Mouse (Mus musculus): ENCODE results near the gene Orc5. TPM values are rescaled to one million over a fixed set of nuclear protein-coding genes. Genes with fewer than 3 reads are reported as not detected.

Orc5 gene
- total and polyA plus RNA-seq, 3 experiments, result 75.7 to 76.5 TPM; not detected in 1

- no peak overlapping the region for H3K4me3 ChIP-seq (ENCODE audit: control insufficient read depth in 1 of 2, insufficient read depth in 1 of 2, low read depth in 2 of 2, low read length in 2 of 2)
- H3K9ac ChIP-seq (ENCODE audit: control insufficient read depth, low read depth, low read length, poor library complexity, severe bottlenecking), result no peak overlapping the region
- no peak overlapping the region for H3K27ac ChIP-seq (ENCODE audit: control insufficient read depth, low read depth, low read length)
- H3K27me3 ChIP-seq (ENCODE audit: control insufficient read depth in 1 of 2, insufficient read depth in 2 of 2, low read length in 2 of 2), result no peaks in the 10 kb centered on the region
- peaks cover 0 to 2% of the 10 kb centered on the region in 2 experiments; a peak in 1 of 4 replicates for H3K36me3 ChIP-seq (ENCODE audit: control insufficient read depth in 1 of 2, insufficient read depth in 2 of 2, low read length in 2 of 2)
- TF ChIP-seq USF1 (IDR thresholded peaks at IDR 0.05; ENCODE audit: low read depth, low read length) (no peak), NELFE (IDR thresholded peaks at IDR 0.05; ENCODE audit: low read depth, low read length) (no peak), MAFK (IDR thresholded peaks at IDR 0.05; ENCODE audit: borderline replicate concordance, low read depth, low read length) (no peak), JUND (IDR thresholded peaks at IDR 0.05; ENCODE audit: low read depth, low read length) (no peak), POLR2AphosphoS2 (IDR thresholded peaks at IDR 0.05; ENCODE audit: low read length) (no peak), ZNF384 (IDR thresholded peaks at IDR 0.05; ENCODE audit: low read depth, low read length) (no peak), GATA1 (IDR thresholded peaks at IDR 0.05; ENCODE audit: low read depth, low read length) (no peak), UBTF (IDR thresholded peaks at IDR 0.05; ENCODE audit: borderline replicate concordance, insufficient read depth, low read depth, low read length) (no peak), ELF1 (IDR thresholded peaks at IDR 0.05; ENCODE audit: low read depth, low read length) (no peak), RAD21 (IDR thresholded peaks at IDR 0.05; ENCODE audit: low read depth, low read length) (no peak), RCOR1 (IDR thresholded peaks at IDR 0.05; ENCODE audit: low read depth, low read length) (no peak), MAZ (IDR thresholded peaks at IDR 0.05; ENCODE audit: low read depth, low read length) (no peak), TBP (IDR thresholded peaks at IDR 0.05; ENCODE audit: low read depth, low read length) (no peak), EP300 (IDR thresholded peaks at IDR 0.05; ENCODE audit: low read depth in 1 of 2, low read length in 2 of 2) (no peak)
- DNase-seq (ENCODE audit: low read depth, low spot score), result no peak
- H3K79me2 ChIP-seq (ENCODE audit: control insufficient read depth, insufficient read depth, low read length, poor library complexity), result no peaks in the 10 kb centered on the region
- no peaks in the 10 kb centered on the region for H3K9me3 ChIP-seq (replicated peaks; ENCODE audit: insufficient read depth, low read length)
- no peaks in the 10 kb centered on the region for H3K4me1 ChIP-seq (ENCODE audit: control insufficient read depth in 1 of 2, insufficient read depth in 2 of 2, low read length in 2 of 2)
Measured at GRCm38 (mm10) chr5:22573696-22574095, 23.5 kb upstream of the Orc5 start.

- Histone ChIP-seq H3K9ac (ENCODE audit: control insufficient read depth, low read depth, low read length, poor library complexity, severe bottlenecking) (no peak overlapping the region), H3K79me2 (ENCODE audit: control insufficient read depth, insufficient read depth, low read length, poor library complexity) (no peaks in the 10 kb centered on the region), H3K4me3 (ENCODE audit: control insufficient read depth in 1 of 2, insufficient read depth in 1 of 2, low read depth in 2 of 2, low read length in 2 of 2) (no peak overlapping the region), H3K27me3 (ENCODE audit: control insufficient read depth in 1 of 2, insufficient read depth in 2 of 2, low read length in 2 of 2) (no peaks in the 10 kb centered on the region), H3K4me1 (ENCODE audit: control insufficient read depth in 1 of 2, insufficient read depth in 2 of 2, low read length in 2 of 2) (no peaks in the 10 kb centered on the region), H3K36me3 (ENCODE audit: control insufficient read depth in 1 of 2, insufficient read depth in 2 of 2, low read length in 2 of 2) (peaks cover 0 to 2% of the 10 kb centered on the region in 2 experiments; a peak in 1 of 4 replicates), H3K9me3 (replicated peaks; ENCODE audit: insufficient read depth, low read length) (no peaks in the 10 kb centered on the region), H3K27ac (ENCODE audit: control insufficient read depth, low read depth, low read length) (no peak overlapping the region)
- DNase-seq (ENCODE audit: low read depth, low spot score), result no peak
- TF ChIP-seq KAT2A (conservative IDR thresholded peaks at IDR 0.05; ENCODE audit: low read depth, low read length) (no peak), MAFK (IDR thresholded peaks at IDR 0.05; ENCODE audit: borderline replicate concordance, low read depth, low read length) (no peak), POLR2AphosphoS5 (IDR thresholded peaks at IDR 0.05; ENCODE audit: borderline replicate concordance, low read depth, low read length) (no peak), SIN3A (IDR thresholded peaks at IDR 0.05; ENCODE audit: low read length) (no peak), UBTF (IDR thresholded peaks at IDR 0.05; ENCODE audit: borderline replicate concordance, insufficient read depth, low read depth, low read length) (no peak), NELFE (IDR thresholded peaks at IDR 0.05; ENCODE audit: low read depth, low read length) (no peak), GATA1 (IDR thresholded peaks at IDR 0.05; ENCODE audit: low read depth, low read length) (no peak), POLR2A (IDR thresholded peaks at IDR 0.05; ENCODE audit: control insufficient read depth in 1 of 2, insufficient read depth in 1 of 2, low read depth in 1 of 2, low read length in 2 of 2, poor library complexity in 1 of 2) (no peak), E2F4 (IDR thresholded peaks at IDR 0.05; ENCODE audit: borderline replicate concordance, low read depth, low read length) (no peak), MEF2A (IDR thresholded peaks at IDR 0.05; ENCODE audit: extremely low read depth, insufficient replicate concordance, low read depth, low read length, poor library complexity, severe bottlenecking) (no peak), USF1 (IDR thresholded peaks at IDR 0.05; ENCODE audit: low read depth, low read length) (no peak), ZC3H11A (IDR thresholded peaks at IDR 0.05; ENCODE audit: low read depth, low read length) (no peak), RAD21 (IDR thresholded peaks at IDR 0.05; ENCODE audit: low read depth, low read length) (no peak), RCOR1 (IDR thresholded peaks at IDR 0.05; ENCODE audit: low read depth, low read length) (no peak), ELF1 (IDR thresholded peaks at IDR 0.05; ENCODE audit: low read depth, low read length) (no peak), ZMIZ1 (IDR thresholded peaks at IDR 0.05; ENCODE audit: low read depth, low read length) (no peak), TAL1 (IDR thresholded peaks at IDR 0.05; ENCODE audit: low read length) (no peak), NRF1 (IDR thresholded peaks at IDR 0.05; ENCODE audit: insufficient read depth, low read depth, low read length, poor library complexity, severe bottlenecking) (no peak), MYC (IDR thresholded peaks at IDR 0.05; ENCODE audit: low read depth, low read length) (no peak), ZNF384 (IDR thresholded peaks at IDR 0.05; ENCODE audit: low read depth, low read length) (no peak)
Measured at GRCm38 (mm10) chr5:22572881-22573280, 22.7 kb upstream of the Orc5 start.
